Mouse (Mus musculus): Measurements from ENCODE around the gene Atp8a1. TPM values are rescaled to one million over a fixed set of nuclear protein-coding genes. Genes with fewer than 3 reads are reported as not detected.

The Atp8a1 gene
- polyA plus RNA-seq, 1 experiment: 2.4 TPM

- no peaks in the 10 kb centered on the region for H3K4me1 ChIP-seq (ENCODE audit: control insufficient read depth, insufficient read depth, low read length)
- no peaks in the 10 kb centered on the region for H3K27me3 ChIP-seq (ENCODE audit: control insufficient read depth, insufficient read depth, low read length)
- H3K27ac ChIP-seq (ENCODE audit: control insufficient read depth, insufficient read depth, low read depth, low read length): no peak overlapping the region
- H3K4me3 ChIP-seq (ENCODE audit: control insufficient read depth, low read depth, low read length): no peak overlapping the region
- TF ChIP-seq CTCF (IDR thresholded peaks at IDR 0.05; ENCODE audit: control insufficient read depth, insufficient read depth, insufficient replicate concordance, low read depth, low read length) (no peak), POLR2A (IDR thresholded peaks at IDR 0.05; ENCODE audit: control insufficient read depth, low read depth, low read length) (no peak)
- H3K36me3 ChIP-seq (ENCODE audit: control insufficient read depth, insufficient read depth, low read length): no peaks in the 10 kb centered on the region
These were observed 192.7 kb downstream of the Atp8a1 start for GRCm38 (mm10) chr5:67654572-67654971.

- H3K27ac ChIP-seq (ENCODE audit: control insufficient read depth, insufficient read depth, low read depth, low read length): no peak overlapping the region
- TF ChIP-seq CTCF (IDR thresholded peaks at IDR 0.05; ENCODE audit: control insufficient read depth, insufficient read depth, insufficient replicate concordance, low read depth, low read length) (no peak), POLR2A (IDR thresholded peaks at IDR 0.05; ENCODE audit: control insufficient read depth, low read depth, low read length) (no peak)
- no peaks in the 10 kb centered on the region for H3K4me1 ChIP-seq (ENCODE audit: control insufficient read depth, insufficient read depth, low read length)
- no peaks in the 10 kb centered on the region for H3K36me3 ChIP-seq (ENCODE audit: control insufficient read depth, insufficient read depth, low read length)
- no peaks in the 10 kb centered on the region for H3K27me3 ChIP-seq (ENCODE audit: control insufficient read depth, insufficient read depth, low read length)
- no peak overlapping the region for H3K4me3 ChIP-seq (ENCODE audit: control insufficient read depth, low read depth, low read length)
These were observed 193.7 kb downstream of the Atp8a1 start for GRCm38 (mm10) chr5:67653543-67653942.

GRCm38 (mm10) chr5:67652468-67652867 lies 194.8 kb downstream of the Atp8a1 start:
- Histone ChIP-seq H3K36me3 (ENCODE audit: control insufficient read depth, insufficient read depth, low read length) (no peaks in the 10 kb centered on the region), H3K27ac (ENCODE audit: control insufficient read depth, insufficient read depth, low read depth, low read length) (no peak overlapping the region), H3K4me1 (ENCODE audit: control insufficient read depth, insufficient read depth, low read length) (no peaks in the 10 kb centered on the region), H3K27me3 (ENCODE audit: control insufficient read depth, insufficient read depth, low read length) (no peaks in the 10 kb centered on the region), H3K4me3 (ENCODE audit: control insufficient read depth, low read depth, low read length) (no peak overlapping the region)
- no peak for TF ChIP-seq POLR2A (IDR thresholded peaks at IDR 0.05; ENCODE audit: control insufficient read depth, low read depth, low read length)
- TF ChIP-seq CTCF (IDR thresholded peaks at IDR 0.05; ENCODE audit: control insufficient read depth, insufficient read depth, insufficient replicate concordance, low read depth, low read length): no peak

GRCm38 (mm10) chr5:67650021-67650420 lies 197.2 kb downstream of the Atp8a1 start:
- H3K27me3 ChIP-seq (ENCODE audit: control insufficient read depth, insufficient read depth, low read length): no peaks in the 10 kb centered on the region
- H3K27ac ChIP-seq (ENCODE audit: control insufficient read depth, insufficient read depth, low read depth, low read length): no peak overlapping the region
- no peaks in the 10 kb centered on the region for H3K4me1 ChIP-seq (ENCODE audit: control insufficient read depth, insufficient read depth, low read length)
- no peak for TF ChIP-seq POLR2A (IDR thresholded peaks at IDR 0.05; ENCODE audit: control insufficient read depth, low read depth, low read length)
- TF ChIP-seq CTCF (IDR thresholded peaks at IDR 0.05; ENCODE audit: control insufficient read depth, insufficient read depth, insufficient replicate concordance, low read depth, low read length): no peak
- no peaks in the 10 kb centered on the region for H3K36me3 ChIP-seq (ENCODE audit: control insufficient read depth, insufficient read depth, low read length)
- no peak overlapping the region for H3K4me3 ChIP-seq (ENCODE audit: control insufficient read depth, low read depth, low read length)

- no peaks in the 10 kb centered on the region for H3K36me3 ChIP-seq (ENCODE audit: control insufficient read depth, insufficient read depth, low read length)
- H3K27ac ChIP-seq (ENCODE audit: control insufficient read depth, insufficient read depth, low read depth, low read length): no peak overlapping the region
- H3K4me3 ChIP-seq (ENCODE audit: control insufficient read depth, low read depth, low read length): no peak overlapping the region
- no peaks in the 10 kb centered on the region for H3K27me3 ChIP-seq (ENCODE audit: control insufficient read depth, insufficient read depth, low read length)
- no peak for TF ChIP-seq CTCF (IDR thresholded peaks at IDR 0.05; ENCODE audit: control insufficient read depth, insufficient read depth, insufficient replicate concordance, low read depth, low read length)
- TF ChIP-seq POLR2A (IDR thresholded peaks at IDR 0.05; ENCODE audit: control insufficient read depth, low read depth, low read length): no peak
- H3K4me1 ChIP-seq (ENCODE audit: control insufficient read depth, insufficient read depth, low read length): no peaks in the 10 kb centered on the region
These were observed 198.1 kb downstream of the Atp8a1 start for GRCm38 (mm10) chr5:67649156-67649555.

GRCm38 (mm10) chr5:67647568-67647967 lies 199.7 kb downstream of the Atp8a1 start:
- no peaks in the 10 kb centered on the region for H3K27me3 ChIP-seq (ENCODE audit: control insufficient read depth, insufficient read depth, low read length)
- H3K27ac ChIP-seq (ENCODE audit: control insufficient read depth, insufficient read depth, low read depth, low read length): no peak overlapping the region
- TF ChIP-seq CTCF (IDR thresholded peaks at IDR 0.05; ENCODE audit: control insufficient read depth, insufficient read depth, insufficient replicate concordance, low read depth, low read length): peak; percentile 33; the same call in 1 of the 2 replicates
- TF ChIP-seq POLR2A (IDR thresholded peaks at IDR 0.05; ENCODE audit: control insufficient read depth, low read depth, low read length): no peak
- no peaks in the 10 kb centered on the region for H3K36me3 ChIP-seq (ENCODE audit: control insufficient read depth, insufficient read depth, low read length)
- no peak overlapping the region for H3K4me3 ChIP-seq (ENCODE audit: control insufficient read depth, low read depth, low read length)
- H3K4me1 ChIP-seq (ENCODE audit: control insufficient read depth, insufficient read depth, low read length): no peaks in the 10 kb centered on the region

- Histone ChIP-seq H3K36me3 (ENCODE audit: control insufficient read depth, insufficient read depth, low read length) (no peaks in the 10 kb centered on the region), H3K27ac (ENCODE audit: control insufficient read depth, insufficient read depth, low read depth, low read length) (no peak overlapping the region), H3K4me3 (ENCODE audit: control insufficient read depth, low read depth, low read length) (no peak overlapping the region), H3K27me3 (ENCODE audit: control insufficient read depth, insufficient read depth, low read length) (no peaks in the 10 kb centered on the region), H3K4me1 (ENCODE audit: control insufficient read depth, insufficient read depth, low read length) (no peaks in the 10 kb centered on the region)
- no peak for TF ChIP-seq CTCF (IDR thresholded peaks at IDR 0.05; ENCODE audit: control insufficient read depth, insufficient read depth, insufficient replicate concordance, low read depth, low read length)
- no peak for TF ChIP-seq POLR2A (IDR thresholded peaks at IDR 0.05; ENCODE audit: control insufficient read depth, low read depth, low read length)
These were observed 200.3 kb downstream of the Atp8a1 start for GRCm38 (mm10) chr5:67646756-67647529.
